Mouse (Mus musculus): ENCODE measurements around the gene Gm10428. TPM values are rescaled to one million over a fixed set of nuclear protein-coding genes. Genes with fewer than 3 reads are reported as not detected.
"Not testable (repeated sequence)": the region's sequence is repeated elsewhere in the genome, so short reads cannot be mapped to it uniquely, and the experiment has no call there.

Gm10428 gene
- polyA plus RNA-seq, 1 experiment from 2014 or later, result not detected

DNA sequence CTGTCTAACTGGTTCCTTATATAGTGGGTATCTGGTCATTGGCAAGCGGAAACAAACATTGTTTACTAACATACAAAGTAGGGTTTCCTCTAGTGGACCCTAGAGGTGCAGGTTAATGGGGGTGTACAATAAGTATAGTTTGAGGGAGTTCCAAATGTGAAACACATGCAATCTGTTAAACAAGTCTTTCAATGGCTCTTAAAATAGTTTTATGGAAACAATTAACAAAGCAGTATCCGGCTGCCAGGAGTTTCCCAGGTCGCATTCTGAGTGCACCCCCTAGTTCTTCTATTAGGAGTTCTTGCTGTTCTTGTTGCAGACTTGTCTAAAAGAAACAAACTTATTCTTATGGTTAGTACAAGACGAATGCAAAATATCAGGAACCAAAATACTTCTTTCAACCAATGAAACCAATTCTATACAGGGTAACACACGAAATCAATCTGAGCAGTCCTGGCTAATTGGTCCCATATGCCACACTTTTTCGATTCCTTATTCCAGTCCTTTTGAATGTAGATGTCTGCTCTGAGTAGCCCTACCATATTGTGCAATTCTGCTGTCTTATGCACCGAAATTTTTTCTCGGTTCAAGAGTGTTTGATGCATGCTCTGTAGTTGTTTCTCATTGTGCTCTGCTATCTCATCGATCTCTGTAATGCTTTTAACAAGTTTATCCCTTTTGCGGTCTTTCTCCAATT is 10.5 kb upstream of the Gm10428 start:
- H3K9ac ChIP-seq (ENCODE audit: low read depth, low read length), result no peak overlapping the region
- 72% methylated on average over 10 of the region's 10 CpGs for WGBS
- no peaks in the 10 kb centered on the region for H3K4me1 ChIP-seq (replicated peaks; ENCODE audit: control insufficient read depth, insufficient read depth, low read length)
- H3K27ac ChIP-seq (ENCODE audit: low read depth, low read length), result no peak overlapping the region
- no peaks in the 10 kb centered on the region; the same call in 1 of the 2 replicates for H3K27me3 ChIP-seq (ENCODE audit: control insufficient read depth, insufficient read depth, low read length)
- H3K36me3 ChIP-seq (ENCODE audit: control insufficient read depth, insufficient read depth, low read length), result no peaks in the 10 kb centered on the region
- ATAC-seq (ENCODE audit: low FRiP score) (no peak), DNase-seq (ENCODE audit: low spot score) (no peak)
- no peaks in the 10 kb centered on the region for H3K9me3 ChIP-seq (ENCODE audit: control insufficient read depth, low read length)
- H3K4me2 ChIP-seq (replicated peaks; ENCODE audit: low read depth, low read length), result no peak overlapping the region
- no peak overlapping the region for H3K4me3 ChIP-seq (ENCODE audit: low read depth, low read length)

DNA sequence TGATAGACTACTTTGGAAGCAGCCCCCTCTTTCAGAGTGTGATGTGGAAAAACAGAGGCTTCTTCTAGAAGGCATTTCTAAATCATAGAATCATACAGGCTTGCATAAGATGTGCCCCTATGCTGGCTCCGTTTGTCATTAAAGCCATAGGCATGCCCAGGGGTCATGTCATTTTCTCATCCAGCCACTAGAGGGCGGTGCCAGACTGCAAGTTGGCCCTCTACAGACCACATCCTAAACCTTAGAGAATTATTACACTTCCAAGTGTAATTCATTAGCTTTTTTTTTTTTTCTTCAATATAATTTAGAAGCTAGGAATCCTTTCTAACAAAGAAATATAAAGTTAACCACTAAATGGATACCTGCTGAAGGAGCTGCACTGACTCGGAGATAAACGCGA is 8.8 kb upstream of the Gm10428 start:
- Histone ChIP-seq H3K36me3 (ENCODE audit: control insufficient read depth, insufficient read depth, low read length) (no peaks in the 10 kb centered on the region), H3K9me3 (ENCODE audit: control insufficient read depth, low read length) (no peaks in the 10 kb centered on the region), H3K4me3 (ENCODE audit: low read depth, low read length) (no peak overlapping the region), H3K4me1 (replicated peaks; ENCODE audit: control insufficient read depth, insufficient read depth, low read length) (no peaks in the 10 kb centered on the region), H3K4me2 (replicated peaks; ENCODE audit: low read depth, low read length) (no peak overlapping the region), H3K27me3 (ENCODE audit: control insufficient read depth, insufficient read depth, low read length) (no peaks in the 10 kb centered on the region; the same call in 1 of the 2 replicates), H3K9ac (ENCODE audit: low read depth, low read length) (no peak overlapping the region), H3K27ac (ENCODE audit: low read depth, low read length) (no peak overlapping the region)
- WGBS, result 50% methylated on average over 5 of the region's 5 CpGs
- ATAC-seq (ENCODE audit: low FRiP score) (no peak), DNase-seq (ENCODE audit: low spot score) (peak; percentile 80)

DNA sequence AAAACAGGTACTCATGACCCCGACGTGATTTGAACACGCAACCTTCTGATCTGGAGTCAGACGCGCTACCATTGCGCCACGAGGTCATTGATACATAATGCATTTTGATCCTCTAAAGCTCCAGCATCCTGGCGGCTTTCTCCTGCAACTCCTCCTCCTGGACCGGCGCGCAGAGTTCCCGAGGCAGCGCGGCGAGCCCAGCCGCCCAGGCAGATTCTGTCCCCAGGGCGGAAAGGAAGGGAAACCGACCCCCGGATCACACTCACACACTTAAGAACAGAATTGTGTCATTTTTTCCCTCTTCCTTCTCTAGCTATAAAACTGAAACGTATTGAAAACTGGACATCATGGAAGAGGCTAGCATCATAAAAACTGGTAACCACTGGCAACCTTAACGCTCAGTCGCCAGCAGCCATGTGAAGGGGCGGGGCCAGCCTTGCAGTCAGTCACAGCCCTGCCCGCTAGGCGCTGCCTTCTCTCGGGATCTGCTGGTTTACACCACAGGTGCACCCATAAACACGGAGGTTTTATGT is 6.8 kb upstream of the Gm10428 start:
- H3K36me3 ChIP-seq (ENCODE audit: control insufficient read depth, insufficient read depth, low read length), result no peaks in the 10 kb centered on the region
- peak overlapping the region; percentile 64 for H3K4me2 ChIP-seq (replicated peaks; ENCODE audit: low read depth, low read length)
- peak; percentile 69 for ATAC-seq (ENCODE audit: low FRiP score)
- peak overlapping the region; percentile 34 for H3K4me3 ChIP-seq (ENCODE audit: low read depth, low read length)
- no peaks in the 10 kb centered on the region for H3K4me1 ChIP-seq (replicated peaks; ENCODE audit: control insufficient read depth, insufficient read depth, low read length)
- H3K27ac ChIP-seq (ENCODE audit: low read depth, low read length), result no peak overlapping the region
- WGBS, result 2% methylated on average over 27 of the region's 27 CpGs
- no peaks in the 10 kb centered on the region; the same call in 1 of the 2 replicates for H3K27me3 ChIP-seq (ENCODE audit: control insufficient read depth, insufficient read depth, low read length)
- peak; percentile 76 for DNase-seq (ENCODE audit: low spot score)
- no peaks in the 10 kb centered on the region for H3K9me3 ChIP-seq (ENCODE audit: control insufficient read depth, low read length)
- peak overlapping the region; percentile 23; the same call in 1 of the 2 replicates for H3K9ac ChIP-seq (ENCODE audit: low read depth, low read length)

DNA sequence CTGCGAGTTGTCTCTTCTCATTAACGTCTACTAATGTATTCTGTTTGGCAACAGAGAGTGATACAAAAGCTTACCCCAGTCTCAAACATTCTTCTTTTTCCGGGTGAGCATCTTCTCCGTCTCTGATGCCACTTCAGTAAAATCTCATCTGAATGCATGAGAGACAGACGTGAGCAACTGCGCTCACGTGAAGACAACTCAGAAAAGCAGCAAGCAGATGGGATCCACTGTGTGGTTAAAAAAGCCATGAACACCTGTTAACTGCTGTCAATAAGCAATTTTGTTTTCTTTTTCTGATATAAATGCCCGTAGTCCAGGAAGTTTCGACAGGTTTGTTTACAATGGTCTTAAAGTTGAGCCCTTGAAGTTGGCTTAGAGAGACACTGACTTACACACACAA is 5.7 kb upstream of the Gm10428 start:
- no peak for DNase-seq (ENCODE audit: low spot score)
- no peak overlapping the region for H3K4me3 ChIP-seq (ENCODE audit: low read depth, low read length)
- no peaks in the 10 kb centered on the region for H3K9me3 ChIP-seq (ENCODE audit: control insufficient read depth, low read length)
- ATAC-seq (ENCODE audit: low FRiP score), result no peak
- H3K27ac ChIP-seq (ENCODE audit: low read depth, low read length), result no peak overlapping the region
- WGBS, result 79% methylated on average over 9 of the region's 9 CpGs
- no peaks in the 10 kb centered on the region for H3K4me1 ChIP-seq (replicated peaks; ENCODE audit: control insufficient read depth, insufficient read depth, low read length)
- H3K27me3 ChIP-seq (ENCODE audit: control insufficient read depth, insufficient read depth, low read length), result no peaks in the 10 kb centered on the region; the same call in 1 of the 2 replicates
- no peak overlapping the region for H3K9ac ChIP-seq (ENCODE audit: low read depth, low read length)
- no peak overlapping the region for H3K4me2 ChIP-seq (replicated peaks; ENCODE audit: low read depth, low read length)
- H3K36me3 ChIP-seq (ENCODE audit: control insufficient read depth, insufficient read depth, low read length), result no peaks in the 10 kb centered on the region

DNA sequence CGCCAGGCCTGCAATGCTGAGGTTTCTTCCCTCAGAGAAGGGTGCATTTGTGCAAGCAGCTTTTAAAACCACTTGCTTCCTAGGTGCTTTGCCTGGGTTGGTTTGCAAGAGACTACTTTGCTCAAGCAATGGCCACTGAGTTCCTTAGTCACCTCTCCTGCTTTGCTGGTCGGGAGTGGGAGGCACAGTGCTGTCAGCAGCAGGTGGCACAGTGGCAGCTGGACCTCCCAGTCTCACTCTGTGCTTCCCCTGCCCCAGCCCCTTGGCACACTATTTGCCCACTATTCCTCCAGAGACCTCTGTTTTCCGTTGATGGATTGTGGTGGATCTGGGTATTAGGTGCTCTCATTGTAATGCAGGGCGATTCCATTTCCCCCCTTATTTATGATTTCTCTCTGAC is 4.8 kb upstream of the Gm10428 start:
- ATAC-seq (ENCODE audit: low FRiP score) (no peak), DNase-seq (ENCODE audit: low spot score) (no peak)
- Histone ChIP-seq H3K9me3 (ENCODE audit: control insufficient read depth, low read length) (no peaks in the 10 kb centered on the region), H3K27ac (ENCODE audit: low read depth, low read length) (no peak overlapping the region), H3K4me2 (replicated peaks; ENCODE audit: low read depth, low read length) (no peak overlapping the region), H3K4me1 (replicated peaks; ENCODE audit: control insufficient read depth, insufficient read depth, low read length) (no peaks in the 10 kb centered on the region), H3K27me3 (ENCODE audit: control insufficient read depth, insufficient read depth, low read length) (no peaks in the 10 kb centered on the region; the same call in 1 of the 2 replicates), H3K9ac (ENCODE audit: low read depth, low read length) (no peak overlapping the region), H3K4me3 (ENCODE audit: low read depth, low read length) (no peak overlapping the region), H3K36me3 (ENCODE audit: control insufficient read depth, insufficient read depth, low read length) (no peaks in the 10 kb centered on the region)
- 68% methylated on average over 4 of the region's 4 CpGs for WGBS

DNA sequence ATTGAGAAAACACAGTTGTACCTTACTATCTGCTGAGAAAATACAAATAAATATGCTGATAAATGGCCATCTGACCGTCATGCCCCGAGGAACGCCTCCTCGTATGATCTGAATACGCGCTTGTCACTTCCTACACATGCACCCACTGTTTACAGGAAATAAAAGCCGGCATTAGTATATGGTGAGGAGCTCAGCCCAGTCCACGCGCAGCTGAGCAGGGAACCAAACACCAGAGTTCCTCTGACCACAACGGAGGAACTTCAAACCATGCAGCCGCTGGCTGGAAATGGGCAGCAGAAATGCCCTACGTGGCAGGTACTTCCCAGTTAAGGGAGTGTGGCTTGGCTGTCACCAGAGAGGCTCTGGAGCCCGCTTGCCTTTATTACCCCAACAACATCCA is 3.5 kb upstream of the Gm10428 start:
- H3K4me2 ChIP-seq (replicated peaks; ENCODE audit: low read depth, low read length); H3K9ac ChIP-seq (ENCODE audit: low read depth, low read length); H3K4me1 ChIP-seq (replicated peaks; ENCODE audit: control insufficient read depth, insufficient read depth, low read length); DNase-seq (ENCODE audit: low spot score); H3K27ac ChIP-seq (ENCODE audit: low read depth, low read length); H3K36me3 ChIP-seq (ENCODE audit: control insufficient read depth, insufficient read depth, low read length); H3K9me3 ChIP-seq (ENCODE audit: control insufficient read depth, low read length); H3K4me3 ChIP-seq (ENCODE audit: low read depth, low read length); H3K27me3 ChIP-seq (ENCODE audit: control insufficient read depth, insufficient read depth, low read length); ATAC-seq (ENCODE audit: low FRiP score): not testable (repeated sequence)
- WGBS, result 92% methylated on average over 13 of the region's 13 CpGs

DNA sequence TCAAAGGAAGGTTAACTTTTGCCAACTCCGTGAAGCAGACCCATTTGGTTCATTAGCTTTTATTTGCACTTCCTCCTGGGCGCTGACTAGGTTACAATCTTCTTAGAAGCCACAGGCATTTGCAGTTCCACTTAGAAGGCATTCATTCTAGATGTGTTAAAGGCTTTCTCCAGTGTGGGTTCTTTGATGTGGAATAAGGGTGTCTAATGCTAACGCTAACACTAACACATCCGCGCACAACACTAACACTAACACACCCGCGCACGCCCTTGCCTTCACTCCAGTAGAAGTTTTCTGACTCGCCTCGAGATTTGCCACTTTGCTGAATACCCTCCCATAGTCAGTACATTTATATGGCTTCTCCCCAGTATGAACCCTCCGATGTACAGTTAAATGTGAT is 709 bp upstream of the Gm10428 start:
- ATAC-seq (ENCODE audit: low FRiP score), result no peak
- no peaks in the 10 kb centered on the region; the same call in 1 of the 2 replicates for H3K27me3 ChIP-seq (ENCODE audit: control insufficient read depth, insufficient read depth, low read length)
- no peaks in the 10 kb centered on the region; the same call in 1 of the 2 replicates for H3K4me1 ChIP-seq (replicated peaks; ENCODE audit: control insufficient read depth, insufficient read depth, low read length)
- no peak overlapping the region for H3K4me2 ChIP-seq (replicated peaks; ENCODE audit: low read depth, low read length)
- H3K9me3 ChIP-seq (ENCODE audit: control insufficient read depth, low read length), result no peaks in the 10 kb centered on the region
- H3K36me3 ChIP-seq (ENCODE audit: control insufficient read depth, insufficient read depth, low read length), result no peaks in the 10 kb centered on the region
- DNase-seq (ENCODE audit: low spot score), result no peak
- no peak overlapping the region for H3K4me3 ChIP-seq (ENCODE audit: low read depth, low read length)
- H3K9ac ChIP-seq (ENCODE audit: low read depth, low read length), result no peak overlapping the region
- H3K27ac ChIP-seq (ENCODE audit: low read depth, low read length), result no peak overlapping the region
- 77% methylated on average over 11 of the region's 11 CpGs for WGBS

DNA sequence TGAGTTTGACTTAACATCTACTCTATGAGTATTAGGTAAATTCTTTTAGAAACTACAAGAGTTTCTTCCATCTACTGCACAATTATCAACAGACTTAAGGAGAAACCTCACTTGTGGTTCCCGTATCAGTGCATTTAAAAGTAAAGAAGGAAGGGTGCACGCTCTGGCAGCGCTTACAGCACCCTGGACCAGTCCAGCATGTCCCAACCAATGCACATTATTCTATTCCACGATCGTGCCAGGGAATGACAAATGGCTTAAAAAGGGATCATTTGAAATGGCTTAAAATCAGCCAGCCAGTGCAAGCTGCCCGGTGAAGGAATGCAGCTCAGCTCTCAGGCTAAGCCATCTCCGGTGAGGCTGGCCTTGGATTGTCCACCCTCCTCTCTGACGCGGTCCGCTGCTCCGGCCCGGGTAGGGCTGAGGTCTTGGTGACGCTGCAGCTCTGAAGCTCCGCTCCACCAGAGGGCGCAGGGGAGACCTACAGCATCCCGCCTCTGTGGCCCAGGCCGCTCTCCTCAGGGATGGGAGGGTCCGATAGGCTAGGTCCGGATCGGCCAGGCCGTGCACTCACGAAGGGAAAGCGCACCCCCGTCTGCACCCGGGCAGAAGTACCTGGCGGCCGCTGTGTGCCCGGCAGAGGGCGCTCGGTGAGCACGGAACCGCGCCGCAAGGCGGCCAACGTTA is 3.7 kb downstream of the Gm10428 start:
- DNase-seq (ENCODE audit: low spot score) (peak; percentile 99), ATAC-seq (ENCODE audit: low FRiP score) (peak; percentile 97)
- WGBS, result 8% methylated on average over 36 of the region's 36 CpGs
- Histone ChIP-seq H3K9ac (ENCODE audit: low read depth, low read length) (0 out of 2 replicates have a peak overlapping the region, but pooled peaks have one; percentile 15), H3K36me3 (ENCODE audit: control insufficient read depth, insufficient read depth, low read length) (no peaks in the 10 kb centered on the region), H3K4me3 (ENCODE audit: low read depth, low read length) (no peak overlapping the region), H3K4me1 (replicated peaks; ENCODE audit: control insufficient read depth, insufficient read depth, low read length) (no peaks in the 10 kb centered on the region; the same call in 1 of the 2 replicates), H3K9me3 (ENCODE audit: control insufficient read depth, low read length) (no peaks in the 10 kb centered on the region), H3K27ac (ENCODE audit: low read depth, low read length) (no peak overlapping the region), H3K27me3 (ENCODE audit: control insufficient read depth, insufficient read depth, low read length) (peaks cover 3% of the 10 kb centered on the region; the same call in 1 of the 2 replicates), H3K4me2 (replicated peaks; ENCODE audit: low read depth, low read length) (peak overlapping the region; percentile 34)

Measured in hindbrain, embryonic 11.5 days (tissue).